Mouse (Mus musculus) heart, postnatal 0 days (tissue): ENCODE measurements at regions not wholly inside any gene's neighbourhood (a gene's known extent, or its start where the extent isn't known, plus 50 kb on each side); places are given as distances from the start of the nearest gene placed in this dataset.

Experiments
- ATAC-seq: fragments of 200-750 bp; cut with Nextera tagmentation; 2 replicates; pipeline ENCODE4 v1.8.0; 2017; ENCODE audit warnings: low read depth, moderate number of reproducible peaks, moderate library complexity; ENCODE audit not compliant: insufficient read depth
- DNase-seq: peaks from one replicate; pipeline ENCODE4 v3.0.0-alpha.2; 2016; ENCODE audit warnings: low spot score
- H3K27ac ChIP-seq: fragments of 300-500 bp; sonication (generic); 2 replicates; pipeline ENCODE4 v1.5.1; 2014; ENCODE audit warnings: low read depth, mild to moderate bottlenecking
- H3K27me3 ChIP-seq: fragments of 300-500 bp; sonication (generic); 2 replicates; pipeline ENCODE4 v1.6.1; 2014; ENCODE audit warnings: low read length, mixed read lengths; ENCODE audit not compliant: control insufficient read depth, insufficient read depth
- H3K36me3 ChIP-seq: fragments of 300-500 bp; sonication (generic); replicated peaks from 2 replicates; pipeline ENCODE4 v1.6.1; 2014; ENCODE audit warnings: low read length, mixed read lengths; ENCODE audit not compliant: control insufficient read depth, insufficient read depth
- H3K4me1 ChIP-seq: fragments of 300-500 bp; sonication (generic); 2 replicates; pipeline ENCODE4 v1.6.1; 2014; ENCODE audit warnings: antibody characterized with exemption; ENCODE audit not compliant: control insufficient read depth, insufficient read depth
- H3K4me2 ChIP-seq: fragments of 300-500 bp; sonication (generic); 2 replicates; pipeline ENCODE4 v1.6.1; 2014; ENCODE audit warnings: low read depth, mild to moderate bottlenecking, low read length, moderate library complexity
- H3K4me3 ChIP-seq: fragments of 300-500 bp; sonication (generic); 2 replicates; pipeline ENCODE4 v1.5.1; 2014; ENCODE audit warnings: low read depth, low read length
- H3K9ac ChIP-seq: fragments of 300-500 bp; sonication (generic); replicated peaks from 2 replicates; pipeline ENCODE4 v1.6.1; 2014; ENCODE audit warnings: low read depth, low read length, mixed read lengths
- H3K9me3 ChIP-seq: fragments of 300-500 bp; sonication (generic); replicated peaks from 2 replicates; pipeline ENCODE4 v1.6.1; 2016; ENCODE audit warnings: low read length; ENCODE audit not compliant: control insufficient read depth
- CTCF ChIP-seq: IDR thresholded peaks from 2 replicates; pipeline ENCODE4 v1.5.1; 2016; ENCODE audit warnings: antibody characterized with exemption, control low read depth, low read depth
- EP300 ChIP-seq: IDR thresholded peaks from 2 replicates; pipeline ENCODE4 v1.6.1; 2016; ENCODE audit warnings: antibody characterized with exemption, low read depth
- WGBS: fragments of 180-500 bp; shearing (Covaris S2); extraction: QIAGEN DNeasy Blood & Tissue Kit; methylation state at CpG from one replicate; pipeline ENCODE4 v1.1.7; 2014; 5-methylcytosine and 5-hydroxymethylcytosine counted together

- WGBS: 57% methylated on average over 7 of the region's 7 CpGs
- ATAC-seq (no peak), DNase-seq (no peak)
- H3K27ac ChIP-seq: no peak overlapping the region
- TF ChIP-seq CTCF (0 out of 2 replicates have a peak, but pooled peaks have one; percentile 5), EP300 (no peak)
- H3K4me1 ChIP-seq: no peaks in the 10 kb centered on the region
- H3K27me3 ChIP-seq: no peaks in the 10 kb centered on the region
- no peak overlapping the region for H3K4me3 ChIP-seq
- H3K4me2 ChIP-seq: no peak overlapping the region
- H3K36me3 ChIP-seq: no peaks in the 10 kb centered on the region
- H3K9ac ChIP-seq: no peak overlapping the region
- H3K9me3 ChIP-seq: no peaks in the 10 kb centered on the region
These were observed 95.1 kb upstream of the 4930583I09Rik start for GRCm38 (mm10) chr17:64930816-64931428.

GRCm38 (mm10) chr17:64923762-64924161, 87.9 kb upstream of the 4930583I09Rik start:
- ATAC-seq (no peak), DNase-seq (no peak)
- Histone ChIP-seq H3K4me3 (no peak overlapping the region), H3K36me3 (no peaks in the 10 kb centered on the region), H3K4me2 (no peak overlapping the region), H3K4me1 (no peaks in the 10 kb centered on the region), H3K9me3 (no peaks in the 10 kb centered on the region), H3K27ac (no peak overlapping the region), H3K9ac (no peak overlapping the region), H3K27me3 (no peaks in the 10 kb centered on the region)
- no peak for TF ChIP-seq EP300
- no peak for TF ChIP-seq CTCF
- 73% methylated on average over 5 of the region's 5 CpGs for WGBS

GRCm38 (mm10) chr17:64922235-64922634, 86.4 kb upstream of the 4930583I09Rik start:
- DNase-seq: no peak
- no peak for ATAC-seq
- Histone ChIP-seq H3K27ac (no peak overlapping the region), H3K4me1 (peaks cover 4% of the 10 kb centered on the region; the same call in 1 of the 2 replicates), H3K9me3 (no peaks in the 10 kb centered on the region), H3K4me2 (no peak overlapping the region), H3K27me3 (no peaks in the 10 kb centered on the region), H3K4me3 (no peak overlapping the region), H3K9ac (no peak overlapping the region), H3K36me3 (no peaks in the 10 kb centered on the region)
- WGBS: 64% methylated on average over 4 of the region's 4 CpGs
- TF ChIP-seq CTCF (no peak), EP300 (no peak)

- WGBS: 49% methylated on average over 2 of the region's 2 CpGs
- H3K9me3 ChIP-seq: no peaks in the 10 kb centered on the region
- H3K27ac ChIP-seq: no peak overlapping the region
- TF ChIP-seq EP300 (no peak), CTCF (no peak)
- no peaks in the 10 kb centered on the region for H3K36me3 ChIP-seq
- no peak overlapping the region for H3K4me2 ChIP-seq
- H3K4me3 ChIP-seq: no peak overlapping the region
- no peak for DNase-seq
- no peaks in the 10 kb centered on the region for H3K27me3 ChIP-seq
- H3K9ac ChIP-seq: no peak overlapping the region
- peaks cover 4% of the 10 kb centered on the region; the same call in 1 of the 2 replicates for H3K4me1 ChIP-seq
- no peak for ATAC-seq
These were observed 84.4 kb upstream of the 4930583I09Rik start for GRCm38 (mm10) chr17:64920236-64920635.

- no peaks in the 10 kb centered on the region for H3K9me3 ChIP-seq
- H3K9ac ChIP-seq: no peak overlapping the region
- H3K27ac ChIP-seq: no peak overlapping the region
- no peak for DNase-seq
- 79% methylated on average over 4 of the region's 4 CpGs for WGBS
- peaks cover 12% of the 10 kb centered on the region; the same call in 1 of the 2 replicates for H3K4me1 ChIP-seq
- no peak for TF ChIP-seq EP300
- TF ChIP-seq CTCF: no peak
- H3K36me3 ChIP-seq: no peaks in the 10 kb centered on the region
- no peak overlapping the region for H3K4me2 ChIP-seq
- ATAC-seq: no peak
- no peaks in the 10 kb centered on the region for H3K27me3 ChIP-seq
- H3K4me3 ChIP-seq: no peak overlapping the region
These were observed 82.0 kb upstream of the 4930583I09Rik start for GRCm38 (mm10) chr17:64917830-64918229.

- TF ChIP-seq CTCF: peak; percentile 25; the same call in 1 of the 2 replicates
- no peak for TF ChIP-seq EP300
- H3K4me3 ChIP-seq: no peak overlapping the region
- peaks cover 12% of the 10 kb centered on the region; the same call in 1 of the 2 replicates for H3K4me1 ChIP-seq
- H3K9ac ChIP-seq: no peak overlapping the region
- DNase-seq (no peak), ATAC-seq (no peak)
- H3K4me2 ChIP-seq: no peak overlapping the region
- no peak overlapping the region for H3K27ac ChIP-seq
- 76% methylated on average over 6 of the region's 6 CpGs for WGBS
- no peaks in the 10 kb centered on the region for H3K36me3 ChIP-seq
- no peaks in the 10 kb centered on the region for H3K9me3 ChIP-seq
- H3K27me3 ChIP-seq: no peaks in the 10 kb centered on the region
These were observed 80.8 kb upstream of the 4930583I09Rik start for GRCm38 (mm10) chr17:64916657-64917056.
